Mouse (Mus musculus) stomach, postnatal 0 days (tissue): Measurements from ENCODE around the gene Olfr414.

Source experiments
- CTCF ChIP-seq: IDR thresholded peaks from 2 replicates; pipeline ENCODE4 v1.5.1; 2016; ENCODE audit warnings: antibody characterized with exemption, low read depth, mild to moderate bottlenecking, moderate library complexity
- EP300 ChIP-seq: optimal IDR thresholded peaks from 2 replicates; pipeline ENCODE3; 2016; ENCODE audit warnings: antibody characterized with exemption

DNA sequence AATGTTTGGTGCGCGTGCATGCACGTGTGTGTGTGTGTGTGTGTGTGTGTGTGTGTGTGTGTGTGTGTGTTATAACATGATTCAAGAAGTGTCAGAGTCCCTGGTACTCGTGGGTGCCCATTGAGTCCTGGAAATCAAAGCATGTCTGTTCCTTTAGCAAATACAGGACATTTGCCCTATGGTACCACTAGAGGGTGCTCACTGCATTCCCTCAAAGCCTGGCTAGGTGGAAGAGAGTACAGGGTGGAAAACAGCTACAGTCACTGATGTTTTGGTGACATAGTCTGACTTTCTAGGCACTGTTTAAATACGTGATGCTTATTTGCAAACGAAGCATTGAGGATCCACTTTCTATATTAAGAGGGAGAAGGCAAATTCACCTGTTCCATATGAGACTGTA, 45.9 kb downstream of the Olfr414 start:
- peak; percentile 95 for TF ChIP-seq CTCF
- no peak for TF ChIP-seq EP300
